Mouse (Mus musculus) small intestine, adult 2 months (tissue): ENCODE measurements around the gene Clca2.

Experiments
- CTCF ChIP-seq: fragments of 200-500 bp; IDR thresholded peaks from 2 replicates; pipeline ENCODE4 v1.5.1; 2012; ENCODE audit warnings: low read depth, mild to moderate bottlenecking, control low read depth, inconsistent platforms, low read length, moderate library complexity, mixed read lengths; ENCODE audit not compliant: insufficient replicate concordance, insufficient read length; ENCODE audit errors: extremely low read depth
- POLR2A ChIP-seq: fragments of 200-500 bp; IDR thresholded peaks from 2 replicates; pipeline ENCODE4 v1.6.1; 2012; ENCODE audit warnings: low read depth, mild to moderate bottlenecking, control low read depth, inconsistent platforms, low read length, moderate library complexity

GRCm38 (mm10) chr3:145129356-145129755 lies 30.1 kb upstream of the Clca2 start:
- TF ChIP-seq POLR2A, result no peak
- TF ChIP-seq CTCF, result no peak
